Mouse (Mus musculus) E14TG2a.4 (cell line): ENCODE results near the gene Cpne8.

Experiments used
- CTCF ChIP-seq: conservative IDR thresholded peaks from 2 replicates; pipeline ENCODE4 v1.5.1; 2014; ENCODE audit warnings: low read length
- POU5F1 ChIP-seq: IDR thresholded peaks from 2 replicates; pipeline ENCODE4 v1.6.1; 2014; ENCODE audit warnings: low read length, borderline replicate concordance

DNA sequence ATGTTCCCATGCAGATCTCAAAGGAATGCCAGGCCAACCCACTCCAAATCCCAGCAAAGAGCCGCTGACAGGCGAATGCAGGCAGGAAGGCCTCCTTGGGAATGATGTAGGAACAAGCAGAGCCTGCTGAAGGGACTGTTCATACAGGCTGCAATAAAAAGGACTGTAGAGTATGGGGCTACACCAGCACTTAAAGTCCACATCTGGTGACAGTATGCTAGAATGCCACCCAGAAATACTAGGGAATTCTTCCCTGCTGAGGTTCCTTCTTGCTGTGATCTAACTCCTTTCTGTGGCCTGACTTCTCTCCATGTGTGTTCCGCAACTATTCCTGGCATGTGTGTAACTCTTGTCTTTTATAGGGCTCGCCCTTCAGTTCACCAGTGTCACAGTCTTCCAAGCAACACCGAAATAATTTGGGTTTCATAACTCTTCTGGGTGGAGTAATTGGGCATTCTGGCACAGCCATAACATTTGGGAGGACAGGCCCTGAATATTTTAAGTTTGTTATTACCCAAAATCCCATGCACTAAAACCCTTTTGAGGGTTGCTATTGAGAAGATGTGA, 32.1 kb downstream of the Cpne8 start:
- TF ChIP-seq CTCF = no peak
- TF ChIP-seq POU5F1 = no peak
